Mouse (Mus musculus): ENCODE measurements around the gene Dnah6.

The Dnah6 gene

DNA sequence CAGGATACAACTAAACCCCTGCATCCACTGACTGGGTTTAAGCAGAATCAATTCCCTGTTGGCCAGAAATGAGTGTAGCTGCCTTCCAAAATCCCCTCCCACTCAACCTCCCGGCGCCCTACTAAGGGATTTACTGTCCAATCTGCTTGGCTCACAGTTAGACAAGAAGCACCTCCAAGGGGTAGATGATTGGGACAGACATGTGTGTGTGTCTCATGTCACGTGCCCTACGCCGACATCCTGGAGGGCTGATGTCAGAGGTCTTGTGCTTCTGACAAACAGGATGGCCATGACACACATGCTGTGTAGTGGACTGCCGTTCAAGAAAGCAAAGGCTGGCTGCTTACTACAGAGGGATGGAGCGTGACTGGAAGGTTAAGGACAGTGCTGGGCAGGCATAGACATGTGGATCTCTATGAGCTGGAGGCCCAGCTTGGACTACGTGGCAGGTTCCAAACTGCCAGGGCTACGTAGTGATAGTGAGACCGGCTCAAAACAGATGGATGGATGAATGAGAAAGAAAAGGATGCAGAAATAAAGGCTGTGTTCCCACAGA lies 202.6 kb downstream of the Dnah6 start:
- DNase-seq, result no peak

DNA sequence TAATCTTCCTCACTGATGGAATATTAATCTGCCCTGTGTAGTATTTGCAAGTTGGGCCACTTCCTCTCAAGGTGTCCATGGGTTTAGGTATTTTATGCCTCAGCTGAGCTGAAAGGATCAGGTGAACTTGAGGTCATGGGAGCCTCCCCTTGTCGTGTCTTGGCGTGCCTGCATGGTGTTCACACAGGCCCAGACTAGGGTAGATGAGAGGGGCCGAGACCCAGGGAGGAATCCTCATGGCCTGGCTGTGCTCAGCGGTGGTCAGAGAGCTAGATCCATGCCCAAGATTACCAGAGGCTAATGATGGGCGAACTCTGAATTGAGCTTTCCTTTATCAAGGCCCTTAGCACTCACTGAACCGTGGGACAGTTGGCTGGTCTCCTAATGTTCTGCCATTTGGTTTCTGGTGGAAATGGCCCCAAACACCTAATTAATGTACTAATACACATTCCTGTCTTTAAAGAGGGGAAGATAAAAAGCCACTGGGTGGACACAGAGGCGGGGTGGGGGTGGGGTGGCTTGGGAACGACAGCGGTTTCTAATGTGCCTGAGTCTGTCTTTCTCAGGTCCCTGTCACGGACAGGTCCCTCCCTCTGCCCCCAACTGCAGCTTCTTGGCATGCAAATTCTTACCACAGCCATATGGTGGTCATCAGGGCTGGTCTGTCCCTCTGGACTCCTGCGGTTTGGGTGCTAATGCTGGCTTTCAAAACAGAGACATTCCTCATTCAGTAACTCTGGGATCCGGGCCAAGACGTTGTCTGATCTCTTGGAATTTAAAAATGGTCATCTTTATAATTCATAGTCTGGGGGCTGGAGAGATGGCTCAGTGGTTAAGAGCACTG lies 206.9 kb downstream of the Dnah6 start:
- DNase-seq, result peak; percentile 58 to 83

DNA sequence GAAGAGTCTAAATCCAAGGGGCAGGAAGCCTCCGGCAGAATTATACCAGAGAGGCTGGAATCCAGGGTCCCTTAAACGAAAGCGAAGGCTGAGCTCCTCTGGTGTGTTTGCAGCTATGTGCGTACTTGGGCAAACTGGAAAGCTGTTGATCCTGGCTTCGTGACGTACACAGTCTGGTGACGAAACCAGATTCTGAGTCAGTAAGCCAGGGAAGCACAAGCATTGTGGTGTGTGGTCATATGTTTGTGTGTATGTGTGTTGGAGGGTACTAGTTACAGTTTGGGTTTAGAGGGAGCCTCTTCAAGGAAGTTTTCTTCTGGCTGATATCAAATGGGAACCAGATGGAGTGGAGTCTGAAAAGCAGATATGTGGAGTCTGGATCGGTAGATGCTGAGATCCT lies 208.5 kb downstream of the Dnah6 start:
- no peak for DNase-seq

DNA sequence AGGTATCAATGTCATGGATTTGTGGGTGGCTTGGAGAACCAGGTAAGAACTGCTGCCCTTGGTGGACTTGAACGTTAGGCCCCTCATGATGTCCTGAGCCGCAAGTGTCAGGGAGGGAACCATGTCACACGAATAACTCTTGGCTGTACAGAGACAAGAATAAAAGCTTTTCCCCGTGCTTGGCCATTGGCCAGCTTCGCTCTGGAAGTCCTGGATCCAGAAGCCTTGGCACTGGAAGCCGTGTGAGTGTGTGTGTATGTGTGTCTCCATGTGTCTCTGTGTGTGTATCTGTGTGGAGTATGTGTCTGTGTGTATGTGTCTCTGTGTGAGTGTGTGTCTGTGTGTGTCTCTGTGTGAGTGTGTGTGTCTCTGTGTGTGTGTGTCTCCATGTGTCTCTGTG lies 209.6 kb downstream of the Dnah6 start:
- DNase-seq, result peak; percentile 39 to 45

DNA sequence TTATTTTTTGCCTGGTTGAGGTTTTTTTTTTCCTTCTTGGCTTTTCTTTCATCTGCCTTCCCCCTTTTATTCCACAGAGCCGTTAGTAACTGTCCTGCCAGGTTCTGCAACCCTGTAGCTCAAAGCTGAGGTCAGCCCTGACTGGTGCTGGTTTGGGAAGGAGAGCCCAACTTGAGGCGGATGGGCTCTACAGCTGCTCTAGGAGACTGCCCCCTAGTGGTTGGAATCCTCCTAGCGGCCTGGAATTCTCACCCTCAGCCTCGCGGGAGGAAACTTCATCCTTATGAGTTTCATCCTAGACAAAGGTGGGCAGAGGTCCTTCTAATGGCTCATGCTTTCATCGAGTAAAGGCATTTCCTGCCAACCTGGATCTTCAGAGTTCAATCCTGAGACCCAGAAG lies 211.4 kb downstream of the Dnah6 start:
- peak; percentile 68 to 87 for DNase-seq

DNA sequence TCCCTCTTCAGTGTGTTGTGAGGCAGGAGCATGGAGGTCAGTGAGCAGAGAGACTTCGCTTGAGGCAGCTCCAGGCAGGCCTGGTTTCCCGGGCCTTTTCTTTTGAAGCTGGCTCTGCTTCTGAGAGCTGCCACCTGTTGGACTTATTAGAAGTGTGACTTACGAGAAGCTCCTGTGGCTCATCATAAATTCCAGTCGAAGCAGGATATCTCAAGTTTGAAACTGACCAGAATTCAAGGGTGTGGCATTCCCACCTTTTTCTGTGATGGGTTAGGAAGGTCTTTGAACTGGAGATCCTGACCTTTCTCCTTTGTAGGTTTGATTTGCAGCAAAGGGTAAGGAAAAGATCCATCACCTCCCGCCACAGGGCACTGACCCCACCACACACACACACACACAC lies 217.8 kb downstream of the Dnah6 start:
- no peak for DNase-seq

DNA sequence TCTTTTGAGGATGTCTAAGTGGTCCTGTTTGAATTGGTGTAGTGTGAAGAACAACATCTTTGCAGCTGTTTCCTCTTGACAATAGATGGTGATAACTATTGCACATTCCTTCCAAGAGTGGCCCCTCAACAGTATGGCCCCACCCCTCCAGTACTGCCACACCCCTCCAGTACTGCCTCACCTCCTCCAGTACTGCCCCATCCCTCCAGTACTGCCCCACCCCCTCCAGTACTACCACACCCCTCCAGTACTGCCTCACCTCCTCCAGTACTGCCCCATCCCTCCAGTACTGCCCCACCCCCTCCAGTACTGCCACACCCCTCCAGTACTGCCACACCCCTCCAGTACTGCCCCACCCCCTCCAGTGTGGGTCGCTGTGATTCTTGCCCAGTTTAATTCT lies 219.1 kb downstream of the Dnah6 start:
- DNase-seq, result no peak

DNA sequence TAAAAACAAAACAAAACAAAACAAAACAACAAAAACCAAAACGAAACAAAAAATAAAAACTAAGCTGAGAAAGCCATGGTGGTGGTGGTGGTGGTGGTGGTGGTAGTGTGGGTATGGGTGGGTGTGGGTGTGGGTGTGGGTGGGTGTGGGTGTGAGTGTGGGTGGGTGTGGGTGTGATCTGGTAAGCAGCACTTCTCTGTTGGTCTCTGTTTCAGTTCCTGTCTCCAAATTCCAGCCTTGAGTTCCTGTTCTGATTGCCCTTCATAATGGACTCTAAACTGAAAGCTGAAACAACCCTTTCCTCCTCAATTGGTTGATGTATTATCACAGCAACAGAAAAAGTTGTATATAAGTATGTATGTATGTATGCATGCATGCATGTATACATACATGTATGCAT lies 222.6 kb downstream of the Dnah6 start:
- no peak for DNase-seq

DNA sequence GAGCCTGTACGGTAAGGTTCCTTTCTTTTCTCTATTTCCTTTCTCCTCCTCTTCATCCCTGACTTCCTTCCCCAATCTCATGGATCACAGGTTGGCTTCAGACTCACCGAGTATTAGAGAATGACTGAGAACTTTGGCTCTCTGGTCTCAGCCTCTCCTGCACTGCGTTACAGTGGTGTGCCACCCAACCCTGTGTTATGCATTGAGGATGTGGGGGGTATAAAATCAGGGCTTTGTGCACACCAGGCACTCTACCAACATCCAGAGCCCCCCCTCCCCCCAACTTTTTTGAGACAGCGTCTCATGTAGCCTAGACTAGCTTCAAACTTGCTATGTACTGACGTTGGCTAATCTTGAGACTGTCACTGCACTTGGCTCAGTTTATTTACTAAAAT lies 227.8 kb downstream of the Dnah6 start:
- DNase-seq, result no peak

DNA sequence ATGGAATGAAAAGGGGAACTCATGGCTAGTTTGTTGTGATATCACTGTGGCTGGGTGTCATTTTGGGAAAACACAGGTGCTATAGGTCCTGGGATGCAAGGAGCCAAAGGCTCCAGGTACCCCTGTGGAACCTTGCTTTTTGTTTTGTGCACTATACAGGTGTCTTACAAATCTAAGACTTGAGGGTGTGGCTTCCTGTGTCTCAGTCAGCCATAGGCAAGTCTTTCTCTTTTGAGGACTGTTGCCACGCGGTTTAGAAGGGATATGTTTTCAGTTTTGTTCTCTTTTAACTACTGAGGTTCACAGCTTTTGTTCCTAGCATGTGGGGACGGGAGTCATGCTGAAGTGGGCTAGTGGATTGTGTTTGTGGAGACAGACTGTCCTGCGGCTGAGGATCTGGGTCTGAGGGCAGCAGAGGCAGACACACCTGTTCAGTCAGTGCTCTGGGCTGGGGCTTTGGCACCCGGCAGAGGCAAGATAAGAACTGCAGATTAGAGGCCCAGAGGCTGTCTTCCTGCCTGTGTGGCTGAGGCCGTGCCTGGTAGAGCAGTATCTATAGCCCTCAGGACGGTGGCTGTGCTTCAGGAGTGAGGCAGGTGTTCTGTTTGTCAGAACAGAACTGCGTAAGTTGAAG lies 228.3 kb downstream of the Dnah6 start:
- no peak for DNase-seq

DNA sequence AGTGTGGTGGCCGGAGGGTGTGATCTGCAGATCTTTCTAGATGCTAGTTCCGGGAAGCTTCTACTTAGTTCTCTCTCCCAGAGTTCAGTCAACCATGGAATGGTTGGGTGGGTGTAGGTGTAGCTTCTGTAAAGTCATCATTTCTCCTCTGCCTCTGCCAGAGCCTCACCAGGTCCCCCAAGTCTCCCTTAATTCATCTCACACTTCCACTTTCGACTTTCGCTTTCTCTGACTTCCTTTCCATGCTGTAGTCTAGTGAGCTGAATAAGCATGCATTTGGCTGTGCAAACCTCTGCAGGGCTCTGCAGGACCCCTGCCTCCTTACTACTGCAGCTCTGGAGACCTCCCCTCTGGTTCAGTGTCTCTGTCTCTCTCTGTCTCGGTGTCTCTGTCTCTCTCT lies 231.2 kb downstream of the Dnah6 start:
- DNase-seq, result no peak

DNA sequence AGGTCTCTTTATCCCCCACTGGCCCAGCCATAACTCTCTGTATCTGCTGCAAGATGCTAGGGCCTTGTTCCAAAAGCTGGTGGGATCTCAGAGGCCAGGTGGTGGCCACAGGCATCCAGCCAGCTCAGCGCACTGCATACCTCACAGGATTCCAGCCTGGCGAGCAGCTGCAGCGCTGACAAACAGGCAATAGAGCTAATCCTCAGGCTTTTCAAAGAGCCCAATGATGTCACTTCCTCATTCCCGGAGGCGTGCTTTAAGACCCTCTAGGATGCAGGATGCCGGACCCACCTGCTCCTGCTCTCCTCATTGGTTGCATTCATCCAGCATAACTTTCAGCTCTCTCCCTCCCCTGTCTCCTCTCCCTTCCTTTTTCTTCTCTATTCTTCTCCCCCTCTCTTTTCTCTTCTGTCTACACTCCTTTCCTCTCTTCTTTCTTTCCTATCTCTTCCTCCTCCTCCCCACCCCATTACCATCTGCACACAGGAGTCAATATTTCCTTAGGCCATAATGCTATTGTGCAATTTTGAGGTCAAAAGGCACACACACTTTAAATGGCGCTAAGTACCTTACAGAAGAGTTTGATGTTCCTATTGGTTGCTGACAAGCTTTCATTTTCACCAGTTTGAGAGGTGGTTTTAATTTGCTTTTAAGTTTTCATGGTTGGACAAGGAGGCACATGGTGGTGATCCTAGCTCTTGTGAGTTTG lies 232.3 kb downstream of the Dnah6 start:
- DNase-seq, result no peak

DNA sequence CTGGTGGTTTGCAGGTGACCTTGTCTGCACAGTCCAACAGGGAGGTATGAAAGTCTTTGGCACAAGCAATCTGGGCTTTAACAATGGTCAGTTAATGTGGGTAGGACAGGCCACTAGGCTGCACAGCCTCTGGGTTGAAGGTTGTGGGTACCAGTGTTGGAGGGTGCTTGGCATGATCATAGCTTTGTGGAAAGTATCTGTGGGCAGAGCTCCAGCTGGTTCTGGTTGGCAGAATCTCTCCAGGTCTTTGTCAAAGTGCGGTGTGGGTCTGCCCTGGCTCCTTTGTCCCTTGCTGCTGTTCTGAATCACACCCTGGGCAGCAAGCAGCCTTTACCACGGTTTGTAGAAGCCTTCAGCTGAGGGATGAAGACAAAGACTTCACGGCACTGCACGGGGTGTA lies 238.9 kb downstream of the Dnah6 start:
- no peak for DNase-seq

DNA sequence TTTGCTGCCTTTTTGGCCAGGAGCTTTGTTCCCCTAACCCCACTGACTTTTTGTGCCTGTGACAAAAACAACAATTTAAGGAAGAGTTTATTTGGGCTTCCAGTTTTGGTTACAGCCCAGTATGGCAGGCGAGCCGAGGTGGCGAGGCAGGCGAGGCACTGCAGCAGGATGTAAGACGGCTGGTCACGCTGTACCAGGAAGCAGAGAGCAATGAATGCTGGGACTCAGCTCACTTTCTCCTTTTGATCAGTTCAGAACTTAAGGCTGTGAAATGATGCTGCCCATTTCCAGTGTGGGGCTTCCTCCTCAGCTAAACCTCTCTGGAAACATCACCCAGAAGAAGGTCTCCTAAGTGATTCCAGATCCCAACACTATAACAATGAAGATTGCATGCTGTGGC lies 239.6 kb downstream of the Dnah6 start:
- no peak for DNase-seq

DNA sequence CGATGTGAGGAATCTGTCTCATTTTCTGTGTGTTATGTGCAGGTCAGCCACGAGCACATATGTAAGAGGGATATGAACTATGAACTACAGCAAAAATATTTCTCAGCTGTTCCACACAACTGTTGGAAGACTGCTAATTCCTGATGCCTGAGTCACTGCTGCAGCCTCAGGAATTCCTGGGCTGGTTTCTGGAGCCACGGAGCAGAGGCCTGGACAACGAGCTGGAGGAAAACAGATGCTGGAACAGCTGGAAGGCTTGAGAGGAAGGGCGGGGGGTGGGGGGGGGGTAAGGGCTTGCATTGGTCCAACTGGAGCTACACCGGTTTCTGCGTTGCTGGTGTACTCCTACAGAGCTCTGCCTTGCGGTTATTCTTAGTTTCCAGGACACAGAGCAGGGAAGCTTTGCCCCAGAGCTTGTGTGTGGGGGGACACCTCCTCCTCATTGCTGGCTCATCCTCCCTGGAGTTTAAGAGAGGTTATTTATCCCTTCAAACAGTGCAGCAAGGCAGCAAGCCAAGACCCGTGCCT lies 240.3 kb downstream of the Dnah6 start:
- DNase-seq, result peak; percentile 55 to 68

DNA sequence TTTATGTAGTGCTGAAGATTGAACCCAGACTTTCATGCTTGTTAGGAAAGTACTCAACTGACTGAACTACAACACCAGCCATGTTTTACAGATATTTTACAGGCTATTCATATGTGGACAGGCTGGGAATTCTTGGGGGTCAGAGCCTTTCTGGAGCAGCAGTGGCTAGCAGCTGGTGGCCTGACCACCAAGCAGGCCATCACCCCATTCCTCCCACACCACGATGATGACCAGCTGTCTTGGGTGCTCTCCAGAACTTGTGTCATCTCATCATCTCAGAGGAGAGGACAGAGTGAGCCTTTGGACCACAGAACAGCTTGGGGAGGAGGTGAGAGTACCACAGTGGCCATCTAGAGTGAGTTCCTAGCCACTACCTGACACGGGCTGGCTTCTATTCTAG lies 244.6 kb downstream of the Dnah6 start:
- no peak for DNase-seq

DNA sequence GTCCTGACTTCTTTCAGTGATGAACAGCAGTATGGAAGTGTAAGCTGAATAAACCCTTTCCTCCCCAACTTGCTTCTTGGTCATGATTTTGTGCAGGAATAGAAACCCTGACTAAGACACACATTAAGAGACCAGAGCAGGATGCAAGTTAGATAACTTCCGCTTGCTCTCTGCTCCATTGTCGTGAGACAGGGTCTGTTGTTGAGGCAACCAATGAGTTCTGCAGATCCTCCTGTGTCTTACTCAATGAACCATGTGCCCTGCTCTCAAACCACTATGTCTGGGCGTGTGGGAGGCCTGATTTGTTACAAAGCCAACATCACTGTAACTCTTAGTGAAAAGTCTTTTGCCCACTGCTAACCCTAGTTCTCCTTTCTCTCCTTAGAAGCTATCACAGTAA lies 250.4 kb downstream of the Dnah6 start:
- DNase-seq, result no peak

DNA sequence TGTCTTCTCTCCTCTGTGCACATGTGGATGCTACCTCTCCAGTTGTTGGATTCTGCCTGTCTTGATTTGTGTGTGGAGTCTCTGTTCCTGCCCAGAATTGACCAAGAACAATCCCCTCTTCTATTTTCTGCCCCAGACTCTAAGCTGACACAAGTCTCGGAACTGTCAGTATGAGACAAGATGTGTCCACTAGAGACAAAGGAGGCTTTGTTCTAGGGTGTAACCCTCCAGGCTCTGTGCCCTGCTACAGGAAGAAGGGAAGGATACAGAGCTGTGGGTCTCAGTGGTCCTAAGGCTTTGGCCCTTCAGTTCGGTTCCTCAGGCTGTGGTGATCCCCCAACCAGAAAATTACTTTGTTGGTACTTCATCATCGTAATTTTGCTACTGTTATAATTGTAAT lies 251.7 kb downstream of the Dnah6 start:
- DNase-seq, result no peak
